Mouse (Mus musculus) midbrain, embryonic 12.5 days (tissue): ENCODE data around the gene Psd. TPM values are rescaled to one million over a fixed set of nuclear protein-coding genes. Genes with fewer than 3 reads are reported as not detected.

Source experiments
- ATAC-seq: fragments of 200-750 bp; cut with Nextera tagmentation; 2 replicates; pipeline ENCODE4 v1.8.0; 2017; ENCODE audit warnings: low read depth, moderate TSS enrichment, moderate library complexity; ENCODE audit not compliant: low FRiP score
- H3K27ac ChIP-seq: fragments of 300-500 bp; sonication (generic); replicated peaks from 2 replicates; pipeline ENCODE4 v1.5.1; 2016; ENCODE audit warnings: mild to moderate bottlenecking
- H3K27me3 ChIP-seq: fragments of 300-500 bp; sonication (generic); 2 replicates; pipeline ENCODE4 v1.6.1; 2016; ENCODE audit warnings: mild to moderate bottlenecking
- H3K36me3 ChIP-seq: fragments of 300-500 bp; sonication (generic); 2 replicates; pipeline ENCODE4 v1.6.1; 2016
- H3K4me1 ChIP-seq: fragments of 300-500 bp; sonication (generic); 2 replicates; pipeline ENCODE4 v1.6.1; 2016
- H3K4me2 ChIP-seq: fragments of 300-500 bp; sonication (generic); replicated peaks from 2 replicates; pipeline ENCODE4 v1.6.1; 2016; ENCODE audit warnings: mild to moderate bottlenecking, moderate library complexity
- H3K4me3 ChIP-seq: fragments of 300-500 bp; sonication (generic); 2 replicates; pipeline ENCODE4 v1.5.1; 2016; ENCODE audit warnings: mild to moderate bottlenecking
- H3K9ac ChIP-seq: fragments of 300-500 bp; sonication (generic); replicated peaks from 2 replicates; pipeline ENCODE4 v1.6.1; 2016; ENCODE audit warnings: mild to moderate bottlenecking, moderate library complexity
- H3K9me3 ChIP-seq: fragments of 300-500 bp; sonication (generic); 2 replicates; pipeline ENCODE4 v1.6.1; 2016; ENCODE audit warnings: mild to moderate bottlenecking
- WGBS: fragments of 180-500 bp; shearing (Covaris S2); methylation state at CpG from one replicate; pipeline ENCODE4 v1.1.7; 2016; 5-methylcytosine and 5-hydroxymethylcytosine counted together
- polyA plus RNA-seq: library from polyadenylated mRNA; unstranded; fragments of >200 nt; fragmentation: Nextera tagmentation; extraction: Ambion mirVana; gene quantifications from 2 replicates; pipeline ENCODE4 v1.2.1, GENCODE M21; 2016

The Psd gene
- polyA plus RNA-seq, 1 experiment from 2014 or later: 31.4 TPM

DNA sequence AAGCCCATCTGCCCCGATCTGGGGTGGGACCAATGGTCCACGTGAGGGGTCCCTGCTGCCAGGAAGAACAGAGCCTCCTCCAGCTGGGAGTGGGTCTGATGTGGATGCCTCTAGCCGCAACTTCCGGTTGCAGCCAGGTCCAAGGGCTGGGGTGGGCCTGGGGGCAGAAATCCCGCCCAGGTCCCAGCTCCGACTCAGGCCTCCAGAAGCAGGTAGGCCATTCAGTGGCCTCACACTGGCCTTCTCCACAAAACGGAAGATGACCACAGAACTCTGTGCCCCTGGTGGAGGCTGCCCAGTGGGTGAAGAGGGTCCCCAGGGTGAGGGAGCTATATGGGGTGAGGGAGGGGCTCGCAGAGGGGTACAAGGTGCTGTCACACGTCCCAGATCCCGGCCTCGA lies 2.6 kb downstream of the Psd start:
- Histone ChIP-seq H3K27me3 (peaks cover 68% of the 10 kb centered on the region), H3K4me2 (peak overlapping the region; percentile 98; the same call in 1 of the 2 replicates), H3K9me3 (no peaks in the 10 kb centered on the region), H3K36me3 (no peaks in the 10 kb centered on the region), H3K4me3 (no peak overlapping the region), H3K9ac (no peak overlapping the region), H3K4me1 (peaks cover 67% of the 10 kb centered on the region), H3K27ac (no peak overlapping the region)
- 79% methylated on average over 11 of the region's 11 CpGs for WGBS
- ATAC-seq: no peak

GRCm38 (mm10) chr19:46323716-46324115 lies 3.2 kb downstream of the Psd start:
- no peaks in the 10 kb centered on the region for H3K9me3 ChIP-seq
- no peak overlapping the region for H3K9ac ChIP-seq
- peaks cover 67% of the 10 kb centered on the region for H3K4me1 ChIP-seq
- H3K27ac ChIP-seq: no peak overlapping the region
- no peak overlapping the region for H3K4me3 ChIP-seq
- no peak for ATAC-seq
- peaks cover 70% of the 10 kb centered on the region for H3K27me3 ChIP-seq
- 79% methylated on average over 5 of the region's 5 CpGs for WGBS
- H3K4me2 ChIP-seq: 0 out of 2 replicates have a peak overlapping the region, but pooled peaks have one; percentile 1
- no peaks in the 10 kb centered on the region for H3K36me3 ChIP-seq

DNA sequence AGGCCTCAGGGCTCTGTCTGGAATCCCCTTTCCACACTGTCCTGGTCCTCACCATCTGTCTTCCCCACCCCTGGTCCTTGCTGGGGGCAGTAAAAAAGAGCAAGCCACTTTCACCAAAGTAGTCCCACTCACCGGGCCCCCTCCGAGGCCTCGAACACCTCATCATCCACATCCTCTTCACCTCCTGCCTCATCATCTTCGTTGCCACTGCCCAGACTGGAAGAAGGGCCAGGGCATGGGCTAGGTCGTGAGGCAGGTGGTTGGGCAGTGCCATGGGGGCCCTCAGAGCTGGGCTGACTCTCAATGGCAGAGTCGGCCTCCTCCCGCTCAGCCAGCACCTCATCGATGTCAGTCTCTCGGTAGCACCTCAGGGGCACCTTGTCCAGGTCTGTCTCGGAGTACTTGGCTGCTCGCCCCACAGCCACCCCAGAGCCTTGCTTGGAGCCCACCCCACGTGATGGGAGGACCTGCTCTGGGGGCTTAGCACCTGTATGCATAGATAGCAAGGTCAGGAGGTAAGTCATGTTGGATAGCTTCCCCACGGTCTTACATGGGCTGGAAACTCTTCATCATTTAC lies 3.9 kb downstream of the Psd start:
- peaks cover 72% of the 10 kb centered on the region for H3K4me1 ChIP-seq
- peak overlapping the region; percentile 43; the same call in 1 of the 2 replicates for H3K9ac ChIP-seq
- WGBS: 83% methylated on average over 13 of the region's 13 CpGs
- no peak overlapping the region for H3K4me2 ChIP-seq
- no peak overlapping the region for H3K4me3 ChIP-seq
- H3K9me3 ChIP-seq: no peaks in the 10 kb centered on the region
- ATAC-seq: no peak
- H3K27ac ChIP-seq: peak overlapping the region; percentile 84; the same call in 1 of the 2 replicates
- H3K27me3 ChIP-seq: peaks cover 77% of the 10 kb centered on the region
- H3K36me3 ChIP-seq: no peaks in the 10 kb centered on the region

- ATAC-seq: no peak
- Histone ChIP-seq H3K4me3 (no peak overlapping the region), H3K4me1 (peaks cover 74% of the 10 kb centered on the region), H3K4me2 (peak overlapping the region; percentile 27), H3K36me3 (no peaks in the 10 kb centered on the region), H3K9ac (peak overlapping the region; percentile 43; the same call in 1 of the 2 replicates), H3K27ac (peak overlapping the region; percentile 84), H3K9me3 (no peaks in the 10 kb centered on the region), H3K27me3 (peaks cover 84% of the 10 kb centered on the region)
- WGBS: 55% methylated on average over 11 of the region's 11 CpGs
Measured at GRCm38 (mm10) chr19:46322144-46322995, 4.6 kb downstream of the Psd start.

DNA sequence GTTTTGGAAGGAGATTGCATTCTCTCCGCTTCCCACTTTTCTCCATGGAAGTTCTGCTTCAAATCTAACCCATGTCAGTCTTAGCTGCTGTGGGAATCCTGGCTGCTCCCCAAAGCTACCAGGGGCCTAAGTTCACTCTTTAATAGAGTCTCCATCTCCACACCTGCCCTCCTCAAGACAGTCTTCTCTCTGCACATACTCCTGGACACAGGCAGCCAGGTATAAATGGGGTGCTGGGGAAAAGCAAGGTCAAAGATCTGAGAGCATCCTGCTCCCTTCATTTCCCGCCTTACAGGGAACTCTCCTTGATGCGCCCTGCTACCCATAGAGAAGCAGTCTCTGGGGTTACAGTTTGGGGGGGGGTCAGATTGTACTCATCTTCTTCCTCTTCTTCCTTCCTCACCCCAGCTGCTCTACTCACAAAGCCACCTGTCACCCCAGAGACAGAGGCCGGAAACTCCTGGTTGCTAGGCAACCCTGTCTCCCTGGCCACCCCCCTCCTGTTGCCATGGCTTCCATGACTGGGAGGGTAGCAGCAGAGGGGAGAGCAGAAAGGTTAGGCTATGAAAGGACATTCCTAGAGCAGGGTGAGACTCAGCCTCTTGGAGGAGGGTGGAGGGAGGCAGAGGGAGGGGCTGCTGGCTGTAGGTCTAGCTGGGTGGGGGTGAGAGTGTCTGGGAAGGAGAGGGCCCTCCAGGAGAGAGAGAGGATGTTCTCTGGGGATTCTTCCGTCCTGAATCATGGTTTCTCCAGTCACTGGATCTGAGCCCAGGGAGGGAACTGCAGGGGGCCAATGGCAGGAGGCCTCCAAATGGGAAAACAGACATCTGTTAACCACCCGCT lies 5.6 kb downstream of the Psd start:
- H3K9ac ChIP-seq: no peak overlapping the region; the same call in 1 of the 2 replicates
- WGBS: 18% methylated on average over 6 of the region's 6 CpGs
- peaks cover 91% of the 10 kb centered on the region for H3K27me3 ChIP-seq
- ATAC-seq: peak; percentile 85
- peaks cover 68% of the 10 kb centered on the region for H3K4me1 ChIP-seq
- H3K4me3 ChIP-seq: no peak overlapping the region
- peak overlapping the region; percentile 84 for H3K27ac ChIP-seq
- H3K4me2 ChIP-seq: peak overlapping the region; percentile 27
- no peaks in the 10 kb centered on the region for H3K9me3 ChIP-seq
- no peaks in the 10 kb centered on the region for H3K36me3 ChIP-seq

GRCm38 (mm10) chr19:46320076-46320785 lies 6.7 kb downstream of the Psd start:
- H3K27ac ChIP-seq: peak overlapping the region; percentile 84; the same call in 1 of the 2 replicates

GRCm38 (mm10) chr19:46318586-46319378 lies 8.2 kb downstream of the Psd start:
- 0 out of 2 replicates have a peak overlapping the region, but pooled peaks have one; percentile 5 for H3K27ac ChIP-seq
- peak overlapping the region; percentile 46 for H3K4me3 ChIP-seq

More at GRCm38 (mm10) chr19:46320076-46320785, 6.7 kb downstream of the Psd start:
- 84% methylated on average over 8 of the region's 8 CpGs for WGBS
- H3K4me1 ChIP-seq: peaks cover 62% of the 10 kb centered on the region
- H3K9me3 ChIP-seq: no peaks in the 10 kb centered on the region
- H3K4me3 ChIP-seq: no peak overlapping the region
- no peaks in the 10 kb centered on the region for H3K36me3 ChIP-seq
- ATAC-seq: no peak
- H3K9ac ChIP-seq: no peak overlapping the region
- H3K4me2 ChIP-seq: no peak overlapping the region
- peaks cover 91% of the 10 kb centered on the region for H3K27me3 ChIP-seq

DNA sequence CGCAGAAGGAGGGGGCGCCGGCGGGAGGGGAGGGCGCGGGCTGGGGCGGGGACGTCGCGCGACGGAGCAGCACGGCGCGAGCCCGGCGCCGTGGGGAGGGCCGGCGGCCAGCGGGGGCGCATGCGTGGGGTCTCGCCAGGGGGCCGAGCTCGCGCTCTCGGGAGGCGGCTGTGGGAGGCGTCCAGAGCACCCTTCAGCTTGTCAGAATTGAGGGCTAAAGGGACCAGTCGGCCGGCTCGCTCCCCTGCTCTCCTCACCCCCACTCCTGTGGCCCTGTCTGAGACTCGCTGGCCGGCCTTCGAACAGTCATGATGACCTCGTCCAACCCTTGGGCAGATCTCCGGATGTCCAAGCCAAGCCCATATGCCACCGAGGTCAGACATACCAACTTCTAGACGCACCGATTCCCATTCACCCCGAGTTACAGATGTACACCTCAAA lies 8.9 kb downstream of the Psd start:
- peaks cover 52% of the 10 kb centered on the region for H3K4me1 ChIP-seq
- H3K9ac ChIP-seq: peak overlapping the region; percentile 52

More at GRCm38 (mm10) chr19:46318586-46319378, 8.2 kb downstream of the Psd start:
- peaks cover 54% of the 10 kb centered on the region for H3K4me1 ChIP-seq
- peaks cover 91% of the 10 kb centered on the region for H3K27me3 ChIP-seq
- no peaks in the 10 kb centered on the region for H3K9me3 ChIP-seq
- H3K4me2 ChIP-seq: peak overlapping the region; percentile 64
- no peak for ATAC-seq
- H3K9ac ChIP-seq: no peak overlapping the region
- no peaks in the 10 kb centered on the region for H3K36me3 ChIP-seq
- WGBS: 13% methylated on average over 16 of the region's 16 CpGs

GRCm38 (mm10) chr19:46317546-46317885 lies 9.4 kb downstream of the Psd start:
- under 1% methylated on average over 47 of the region's 48 CpGs for WGBS
- Histone ChIP-seq H3K9me3 (no peaks in the 10 kb centered on the region), H3K9ac (peak overlapping the region; percentile 52), H3K4me2 (peak overlapping the region; percentile 64), H3K4me3 (peak overlapping the region; percentile 46), H3K27ac (peak overlapping the region; percentile 52; the same call in 1 of the 2 replicates), H3K36me3 (no peaks in the 10 kb centered on the region), H3K4me1 (peaks cover 49% of the 10 kb centered on the region), H3K27me3 (peaks cover 91% of the 10 kb centered on the region)
- no peak for ATAC-seq

More for the DNA sequence above, 8.9 kb downstream of the Psd start:
- no peak for ATAC-seq
- Histone ChIP-seq H3K27me3 (peaks cover 91% of the 10 kb centered on the region), H3K4me3 (peak overlapping the region; percentile 46), H3K4me2 (peak overlapping the region; percentile 64), H3K36me3 (no peaks in the 10 kb centered on the region), H3K27ac (0 out of 2 replicates have a peak overlapping the region, but pooled peaks have one; percentile 52), H3K9me3 (no peaks in the 10 kb centered on the region)
- 2% methylated on average over 38 of the region's 42 CpGs for WGBS

DNA sequence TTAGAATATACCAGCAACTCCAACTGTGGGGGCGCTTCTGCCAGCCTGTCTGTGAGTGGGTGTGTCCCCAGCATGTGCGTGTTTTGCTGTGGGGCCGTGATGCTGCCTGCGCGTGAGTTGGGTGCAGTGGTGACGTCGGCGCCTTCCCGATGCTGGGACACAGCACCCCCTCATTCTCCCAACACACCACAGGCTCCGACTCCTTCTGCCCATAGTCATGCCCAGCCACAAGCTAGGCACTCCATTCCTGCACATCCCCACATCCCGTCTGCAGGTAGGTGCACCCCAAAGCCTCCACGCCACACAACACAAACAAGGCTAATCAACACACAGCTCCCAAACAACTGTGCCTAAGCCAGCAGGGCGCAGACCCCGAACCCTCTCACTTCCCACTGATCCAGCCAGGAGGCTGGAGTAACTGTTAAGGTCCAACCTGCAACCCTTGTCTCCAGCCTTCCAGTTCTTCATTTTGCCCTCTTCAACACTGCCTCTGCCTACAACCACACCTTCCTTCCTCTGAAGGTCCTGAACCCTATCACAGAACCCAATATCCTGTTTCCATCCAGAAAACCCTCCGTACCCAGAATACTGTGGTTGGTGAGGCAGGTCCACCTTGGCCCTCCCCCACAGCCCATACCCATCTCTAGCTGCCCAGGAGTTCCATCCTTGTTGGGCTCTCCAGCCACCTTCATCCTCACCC lies 10.0 kb downstream of the Psd start:
- ATAC-seq: no peak
- Histone ChIP-seq H3K4me2 (peak overlapping the region; percentile 64), H3K27me3 (peaks cover 88% of the 10 kb centered on the region), H3K4me3 (peak overlapping the region; percentile 46), H3K4me1 (peaks cover 43% of the 10 kb centered on the region), H3K27ac (0 out of 2 replicates have a peak overlapping the region, but pooled peaks have one; percentile 52), H3K36me3 (no peaks in the 10 kb centered on the region), H3K9ac (peak overlapping the region; percentile 52; the same call in 1 of the 2 replicates), H3K9me3 (no peaks in the 10 kb centered on the region)
- WGBS: 32% methylated on average over 15 of the region's 15 CpGs
